Mouse (Mus musculus) kidney, embryonic 16.5 days (tissue): ENCODE measurements around the gene Gdap1l1. TPM values are rescaled to one million over a fixed set of nuclear protein-coding genes. Genes with fewer than 3 reads are reported as not detected.
"Not testable (repeated sequence)": the region's sequence is repeated elsewhere in the genome, so short reads cannot be mapped to it uniquely, and the experiment has no call there.

Source experiments
- ATAC-seq: fragments of 200-750 bp; cut with Nextera tagmentation; 2 replicates; pipeline ENCODE4 v1.8.0; 2017; ENCODE audit warnings: moderate TSS enrichment; ENCODE audit not compliant: low FRiP score, low TSS enrichment
- H3K27ac ChIP-seq: fragments of 300-500 bp; sonication (generic); 2 replicates; pipeline ENCODE4 v1.5.1; 2014; ENCODE audit warnings: low read length
- H3K27me3 ChIP-seq: fragments of 300-500 bp; sonication (generic); 2 replicates; pipeline ENCODE4 v1.6.1; 2014; ENCODE audit warnings: low read length, control low read depth, mixed read lengths; ENCODE audit not compliant: insufficient read depth
- H3K36me3 ChIP-seq: fragments of 300-500 bp; sonication (generic); 2 replicates; pipeline ENCODE4 v1.6.1; 2014; ENCODE audit warnings: low read length, control low read depth, mixed read lengths; ENCODE audit not compliant: insufficient read depth
- H3K4me1 ChIP-seq: fragments of 300-500 bp; sonication (generic); 2 replicates; pipeline ENCODE4 v1.6.1; 2014; ENCODE audit warnings: low read length, control low read depth, mixed read lengths; ENCODE audit not compliant: insufficient read depth
- H3K4me2 ChIP-seq: fragments of 300-500 bp; sonication (generic); replicated peaks from 2 replicates; pipeline ENCODE4 v1.6.1; 2014; ENCODE audit warnings: low read depth, low read length
- H3K4me3 ChIP-seq: fragments of 300-500 bp; sonication (generic); 2 replicates; pipeline ENCODE4 v1.5.1; 2014; ENCODE audit warnings: mild to moderate bottlenecking, low read length
- H3K9ac ChIP-seq: fragments of 300-500 bp; sonication (generic); replicated peaks from 2 replicates; pipeline ENCODE4 v1.6.1; 2014; ENCODE audit warnings: low read length
- H3K9me3 ChIP-seq: fragments of 300-500 bp; sonication (generic); 2 replicates; pipeline ENCODE4 v1.6.1; 2016; ENCODE audit warnings: low read length, control low read depth
- WGBS: fragments of 180-500 bp; shearing (Covaris S2); extraction: QIAGEN DNeasy Blood & Tissue Kit; methylation state at CpG from one replicate; pipeline ENCODE4 v1.1.7; 2014; 5-methylcytosine and 5-hydroxymethylcytosine counted together
- polyA plus RNA-seq: library from polyadenylated mRNA; unstranded; fragments of >200 nt; fragmentation: Nextera tagmentation; extraction: Ambion mirVana; gene quantifications from 2 replicates; pipeline ENCODE4 v1.2.1, GENCODE M21; 2015

Gdap1l1 gene
- polyA plus RNA-seq, 1 experiment from 2014 or later = 0.91 TPM

GRCm38 (mm10) chr2:163404037-163404815 lies 34.0 kb upstream of the Gdap1l1 start:
- Histone ChIP-seq H3K27ac (peak overlapping the region; percentile 17; the same call in 1 of the 2 replicates), H3K27me3 (no peaks in the 10 kb centered on the region), H3K4me2 (no peak overlapping the region), H3K9ac (no peak overlapping the region), H3K4me1 (no peaks in the 10 kb centered on the region), H3K36me3 (peaks cover 25% of the 10 kb centered on the region), H3K9me3 (no peaks in the 10 kb centered on the region), H3K4me3 (no peak overlapping the region)
- ATAC-seq = peak; percentile 64; the same call in 1 of the 2 replicates
- 63% methylated on average over 8 of the region's 8 CpGs for WGBS

- 61% methylated on average over 3 of the region's 3 CpGs for WGBS
- H3K4me1 ChIP-seq = no peaks in the 10 kb centered on the region
- no peak overlapping the region for H3K9ac ChIP-seq
- peak; percentile 57; the same call in 1 of the 2 replicates for ATAC-seq
- no peaks in the 10 kb centered on the region for H3K27me3 ChIP-seq
- no peak overlapping the region for H3K4me2 ChIP-seq
- H3K36me3 ChIP-seq = peaks cover 43% of the 10 kb centered on the region
- no peaks in the 10 kb centered on the region for H3K9me3 ChIP-seq
- H3K27ac ChIP-seq = no peak overlapping the region
- no peak overlapping the region for H3K4me3 ChIP-seq
Measured at GRCm38 (mm10) chr2:163410211-163410610, 28.1 kb upstream of the Gdap1l1 start.

GRCm38 (mm10) chr2:163411344-163411743 lies 26.9 kb upstream of the Gdap1l1 start:
- ATAC-seq, H3K9ac ChIP-seq, H3K27ac ChIP-seq, H3K4me1 ChIP-seq, H3K4me3 ChIP-seq, H3K9me3 ChIP-seq, H3K27me3 ChIP-seq, H3K4me2 ChIP-seq: not testable (repeated sequence)
- H3K36me3 ChIP-seq = peaks cover 38% of the 10 kb centered on the region
- WGBS = 88% methylated on average over 3 of the region's 3 CpGs

DNA sequence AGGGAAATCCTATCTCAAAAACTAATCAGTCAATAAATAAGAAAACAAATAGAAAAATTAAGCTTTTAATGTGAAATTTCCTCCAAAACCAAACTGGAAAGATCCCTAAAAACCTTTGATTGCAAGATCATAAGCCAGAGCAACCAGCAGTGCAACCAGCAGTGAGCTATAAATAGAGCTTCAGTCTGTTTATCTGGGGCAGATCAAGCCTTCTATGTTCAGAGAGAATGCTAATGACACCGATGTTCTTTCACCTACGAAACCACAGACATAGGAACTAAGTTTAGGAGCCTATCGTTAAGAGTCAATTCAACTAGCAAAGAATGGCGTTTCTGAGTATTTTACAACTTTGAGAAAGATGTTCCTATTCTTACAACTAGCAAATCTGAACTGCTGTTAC lies 26.4 kb upstream of the Gdap1l1 start:
- Histone ChIP-seq H3K4me3 (no peak overlapping the region), H3K9ac (no peak overlapping the region), H3K4me2 (no peak overlapping the region), H3K9me3 (no peaks in the 10 kb centered on the region), H3K27me3 (no peaks in the 10 kb centered on the region), H3K36me3 (peaks cover 37% of the 10 kb centered on the region), H3K4me1 (no peaks in the 10 kb centered on the region), H3K27ac (no peak overlapping the region)
- WGBS = 84% methylated on average over 4 of the region's 4 CpGs
- ATAC-seq = no peak

DNA sequence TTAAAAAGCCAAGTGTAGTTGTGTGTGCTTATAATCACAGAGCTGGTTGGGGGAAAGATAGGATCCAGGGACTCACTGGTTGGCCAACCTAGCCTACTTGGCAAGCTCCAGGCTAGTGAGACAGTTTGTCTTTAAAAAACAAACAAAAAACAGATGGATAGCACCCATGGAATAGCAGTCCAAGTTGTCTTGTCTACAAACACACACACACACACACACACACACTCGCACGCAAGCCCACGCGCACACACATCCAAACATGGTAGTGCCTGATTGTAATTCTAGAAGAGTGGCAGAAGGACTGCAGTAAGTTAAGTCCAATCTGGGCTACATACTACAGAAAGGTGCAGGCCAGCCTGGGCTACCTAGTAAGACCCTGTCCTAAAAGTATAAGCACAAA lies 25.9 kb upstream of the Gdap1l1 start:
- H3K36me3 ChIP-seq = peaks cover 31% of the 10 kb centered on the region
- H3K27ac ChIP-seq = no peak overlapping the region
- H3K4me1 ChIP-seq = peaks cover 2% of the 10 kb centered on the region; the same call in 1 of the 2 replicates
- ATAC-seq = no peak
- 96% methylated on average over 4 of the region's 4 CpGs for WGBS
- H3K27me3 ChIP-seq = no peaks in the 10 kb centered on the region
- H3K4me3 ChIP-seq = no peak overlapping the region
- H3K9ac ChIP-seq = no peak overlapping the region
- H3K4me2 ChIP-seq = no peak overlapping the region
- no peaks in the 10 kb centered on the region for H3K9me3 ChIP-seq

GRCm38 (mm10) chr2:163412846-163413590 lies 25.3 kb upstream of the Gdap1l1 start:
- peaks cover 30% of the 10 kb centered on the region for H3K36me3 ChIP-seq
- WGBS = 86% methylated on average over 9 of the region's 9 CpGs
- no peak overlapping the region for H3K27ac ChIP-seq
- no peak overlapping the region for H3K4me2 ChIP-seq
- ATAC-seq = no peak
- peaks cover 8% of the 10 kb centered on the region for H3K4me1 ChIP-seq
- no peak overlapping the region for H3K9ac ChIP-seq
- H3K4me3 ChIP-seq = no peak overlapping the region
- H3K9me3 ChIP-seq = no peaks in the 10 kb centered on the region
- H3K27me3 ChIP-seq = no peaks in the 10 kb centered on the region

- no peak overlapping the region for H3K4me2 ChIP-seq
- H3K4me3 ChIP-seq = no peak overlapping the region
- no peak overlapping the region for H3K9ac ChIP-seq
- ATAC-seq = no peak
- no peaks in the 10 kb centered on the region for H3K9me3 ChIP-seq
- H3K27ac ChIP-seq = no peak overlapping the region
- peaks cover 13% of the 10 kb centered on the region; the same call in 1 of the 2 replicates for H3K36me3 ChIP-seq
- peaks cover 22% of the 10 kb centered on the region for H3K4me1 ChIP-seq
- H3K27me3 ChIP-seq = no peaks in the 10 kb centered on the region
- WGBS = 89% methylated on average over 6 of the region's 6 CpGs
Measured at GRCm38 (mm10) chr2:163417026-163417425, 21.2 kb upstream of the Gdap1l1 start.

DNA sequence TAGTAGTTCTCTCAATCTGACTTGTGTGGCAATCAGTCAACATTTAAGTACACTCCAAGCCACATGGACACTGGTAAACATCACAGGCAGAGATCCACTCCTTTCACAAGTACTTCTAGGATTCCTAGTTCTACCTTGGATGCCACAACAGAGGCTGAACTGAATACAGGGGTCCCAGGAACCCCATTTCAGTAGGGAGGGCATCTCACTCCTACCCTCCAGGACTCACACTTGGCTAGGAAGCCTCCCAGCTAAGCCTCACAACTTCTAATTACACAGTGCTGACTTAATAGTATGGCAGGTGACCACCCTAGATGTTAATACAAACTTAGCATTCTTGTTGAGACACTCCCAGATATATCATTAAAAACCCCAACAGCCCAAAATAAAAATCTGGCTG lies 20.4 kb upstream of the Gdap1l1 start:
- Histone ChIP-seq H3K27ac (no peak overlapping the region), H3K4me3 (peak overlapping the region; percentile 70), H3K9me3 (no peaks in the 10 kb centered on the region), H3K27me3 (no peaks in the 10 kb centered on the region), H3K9ac (peak overlapping the region; percentile 90; the same call in 1 of the 2 replicates), H3K4me1 (peaks cover 22% of the 10 kb centered on the region), H3K4me2 (peak overlapping the region; percentile 71), H3K36me3 (peaks cover 13% of the 10 kb centered on the region; the same call in 1 of the 2 replicates)
- ATAC-seq = no peak

- H3K9me3 ChIP-seq = no peaks in the 10 kb centered on the region
- peak overlapping the region; percentile 86 for H3K27ac ChIP-seq
- H3K4me3 ChIP-seq = peak overlapping the region; percentile 70
- peak overlapping the region; percentile 71 for H3K4me2 ChIP-seq
- no peaks in the 10 kb centered on the region for H3K27me3 ChIP-seq
- ATAC-seq = peak; percentile 72; the same call in 1 of the 2 replicates
- 0 out of 2 replicates have a peak, but pooled peaks cover 6% of the 10 kb centered on the region for H3K36me3 ChIP-seq
- under 1% methylated on average over 34 of the region's 50 CpGs for WGBS
- H3K9ac ChIP-seq = peak overlapping the region; percentile 90
- H3K4me1 ChIP-seq = peaks cover 22% of the 10 kb centered on the region
Measured at GRCm38 (mm10) chr2:163418841-163419345, 19.4 kb upstream of the Gdap1l1 start.
